Mouse (Mus musculus) heart, adult 2 months (tissue): ENCODE results near the gene Gm20388. TPM values are rescaled to one million over a fixed set of nuclear protein-coding genes. Genes with fewer than 3 reads are reported as not detected.

Experiments used
- DNase-seq, 2 experiments: peaks; one replicate each; pipeline ENCODE4 v3.0.0; 2021
- H3K27ac ChIP-seq: fragments of 200-600 bp; 2 replicates; pipeline ENCODE4 v1.8.1; 2022
- H3K27me3 ChIP-seq: fragments of 200-500 bp; 2 replicates; pipeline ENCODE4 v1.6.1; 2012; ENCODE audit warnings: mild to moderate bottlenecking, low read length, inconsistent platforms, mixed read lengths; ENCODE audit not compliant: control insufficient read depth, insufficient read depth
- H3K36me3 ChIP-seq: fragments of 200-500 bp; 2 replicates; pipeline ENCODE4 v1.6.1; 2012; ENCODE audit warnings: low read length, inconsistent platforms; ENCODE audit not compliant: control insufficient read depth, insufficient read depth
- H3K4me1 ChIP-seq: fragments of 200-500 bp; 2 replicates; pipeline ENCODE4 v1.6.1; 2011; ENCODE audit warnings: low read length; ENCODE audit not compliant: control insufficient read depth, insufficient read depth
- H3K4me3 ChIP-seq: fragments of 200-600 bp; 2 replicates; pipeline ENCODE4 v1.8.1; 2022
- H3K79me2 ChIP-seq: fragments of 200-500 bp; replicated peaks from 2 replicates; pipeline ENCODE4 v1.6.1; 2012; ENCODE audit warnings: mild to moderate bottlenecking, inconsistent platforms, low read length, moderate library complexity, mixed read lengths; ENCODE audit not compliant: control insufficient read depth, insufficient read depth
- H3K9ac ChIP-seq: fragments of 200-500 bp; 2 replicates; pipeline ENCODE4 v1.6.1; 2012; ENCODE audit warnings: low read depth, mild to moderate bottlenecking, control low read depth, inconsistent platforms, low read length, mixed read lengths
- CTCF ChIP-seq: fragments of 200-600 bp; IDR thresholded peaks from 2 replicates; pipeline ENCODE4 v1.8.1; 2022; ENCODE audit warnings: antibody characterized with exemption, mild to moderate bottlenecking, moderate library complexity
- EP300 ChIP-seq: fragments of 200-500 bp; IDR thresholded peaks from 2 replicates; pipeline ENCODE4 v1.6.1; 2011; ENCODE audit warnings: low read depth, low read length, control low read depth; ENCODE audit not compliant: insufficient read depth
- POLR2A ChIP-seq: fragments of 200-500 bp; IDR thresholded peaks from 2 replicates; pipeline ENCODE4 v1.6.1; 2011; ENCODE audit warnings: mild to moderate bottlenecking, low read depth, low read length, control low read depth; ENCODE audit not compliant: insufficient read depth
- WGBS: fragments of 180-500 bp; shearing (Covaris S2); methylation state at CpG from one replicate; pipeline ENCODE4 v1.1.7; 2018; 5-methylcytosine and 5-hydroxymethylcytosine counted together
- intact Hi-C: fragments of 180-260 bp; cut with DNase I; formaldehyde crosslinking; loops from one replicate; pipeline ENCODE4 v1.15.1; 2025
- polyA plus RNA-seq: library from polyadenylated mRNA; depleted of rRNA; stranded (reverse); fragments of >200 nt; gene quantifications from 2 replicates; pipeline ENCODE4 v1.2.3, GENCODE M21; 2012
- total RNA-seq, 2 experiments: library from RNA; stranded (reverse); gene quantifications; 2 replicates each; pipeline ENCODE4 v1.2.3; 2021

Gm20388 gene
- total and polyA plus RNA-seq, 3 experiments: 1.8 to 32.3 TPM; not detected in 1

- no peak overlapping the region for H3K9ac ChIP-seq
- WGBS: 65% methylated on average over 6 of the region's 6 CpGs
These were observed 116.3 kb downstream of the Gm20388 start for GRCm38 (mm10) chr8:120026991-120027390.

DNA sequence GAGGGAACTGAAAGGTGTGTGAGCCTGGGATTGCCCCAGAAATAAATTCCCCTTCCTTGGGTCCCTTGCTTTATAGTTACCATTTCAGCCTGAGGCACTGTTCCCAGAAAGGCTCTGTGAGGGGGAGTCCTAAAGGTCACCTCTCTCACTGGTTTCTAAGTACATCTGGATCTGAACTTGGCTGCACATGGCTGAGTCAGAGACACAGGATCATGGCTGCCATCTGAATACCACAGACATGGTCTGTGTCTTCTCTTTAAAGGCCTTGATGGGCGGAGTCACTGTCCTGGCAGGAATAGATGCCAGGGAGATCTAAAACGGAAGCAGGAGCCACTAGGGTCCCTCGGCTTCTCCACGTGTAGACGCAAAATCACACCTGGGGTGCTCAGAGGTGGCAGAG lies 119.8 kb downstream of the Gm20388 start:
- Histone ChIP-seq H3K27me3 (no peaks in the 10 kb centered on the region), H3K9ac (no peak overlapping the region), H3K4me3 (no peak overlapping the region), H3K36me3 (no peaks in the 10 kb centered on the region), H3K4me1 (peaks cover 2% of the 10 kb centered on the region; the same call in 1 of the 2 replicates), H3K27ac (no peak overlapping the region), H3K79me2 (no peaks in the 10 kb centered on the region)
- 71% methylated on average over 5 of the region's 5 CpGs for WGBS
- intact Hi-C loops: no loop called here
- TF ChIP-seq EP300 (no peak), CTCF (no peak), POLR2A (no peak)
- DNase-seq: no peak

More at GRCm38 (mm10) chr8:120026991-120027390, 116.3 kb downstream of the Gm20388 start:
- intact Hi-C loops: no loop called here
- Histone ChIP-seq H3K27ac (no peak overlapping the region), H3K79me2 (no peaks in the 10 kb centered on the region), H3K4me1 (no peaks in the 10 kb centered on the region), H3K27me3 (no peaks in the 10 kb centered on the region), H3K36me3 (no peaks in the 10 kb centered on the region), H3K4me3 (no peak overlapping the region)
- TF ChIP-seq EP300: no peak
- TF ChIP-seq CTCF: no peak
- TF ChIP-seq POLR2A: no peak
- no peak for DNase-seq

DNA sequence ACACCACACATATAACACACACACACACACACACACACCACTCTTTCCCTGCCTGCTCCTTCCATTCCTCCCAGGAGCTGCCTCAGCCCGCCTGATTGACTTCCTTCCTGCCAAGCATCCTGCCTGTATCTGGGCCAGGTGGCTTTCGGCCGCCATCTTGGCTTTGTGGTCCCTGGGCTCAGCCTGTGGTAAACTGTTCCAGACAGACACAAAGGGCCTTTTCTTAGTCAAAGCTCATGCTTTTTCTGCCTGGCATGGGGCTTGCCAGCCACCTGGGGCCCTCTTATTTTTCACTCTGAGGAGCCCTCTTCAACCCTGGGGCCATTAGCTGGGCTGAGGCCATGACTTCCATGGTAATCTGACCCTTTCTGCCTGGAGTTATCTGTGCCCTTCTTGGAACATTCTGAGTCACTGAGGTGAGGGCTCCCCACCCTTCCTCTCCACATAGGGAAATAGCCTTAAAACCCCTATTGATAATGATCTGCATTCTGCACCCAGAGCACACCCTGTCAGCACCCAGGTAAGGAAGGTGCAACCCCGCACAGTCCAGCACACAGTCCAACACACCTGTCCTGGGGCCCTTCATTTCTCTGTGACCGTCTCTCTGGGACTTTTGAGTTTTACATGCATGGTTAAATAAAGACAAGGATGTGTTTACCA lies 122.0 kb downstream of the Gm20388 start:
- Histone ChIP-seq H3K79me2 (no peaks in the 10 kb centered on the region), H3K4me3 (no peak overlapping the region), H3K4me1 (peaks cover 15% of the 10 kb centered on the region), H3K27me3 (no peaks in the 10 kb centered on the region), H3K27ac (no peak overlapping the region), H3K9ac (no peak overlapping the region), H3K36me3 (no peaks in the 10 kb centered on the region; the same call in 1 of the 2 replicates)
- intact Hi-C loops: no loop called here
- DNase-seq: no peak
- 87% methylated on average over 5 of the region's 5 CpGs for WGBS
- TF ChIP-seq CTCF: no peak
- no peak for TF ChIP-seq POLR2A
- no peak for TF ChIP-seq EP300

DNA sequence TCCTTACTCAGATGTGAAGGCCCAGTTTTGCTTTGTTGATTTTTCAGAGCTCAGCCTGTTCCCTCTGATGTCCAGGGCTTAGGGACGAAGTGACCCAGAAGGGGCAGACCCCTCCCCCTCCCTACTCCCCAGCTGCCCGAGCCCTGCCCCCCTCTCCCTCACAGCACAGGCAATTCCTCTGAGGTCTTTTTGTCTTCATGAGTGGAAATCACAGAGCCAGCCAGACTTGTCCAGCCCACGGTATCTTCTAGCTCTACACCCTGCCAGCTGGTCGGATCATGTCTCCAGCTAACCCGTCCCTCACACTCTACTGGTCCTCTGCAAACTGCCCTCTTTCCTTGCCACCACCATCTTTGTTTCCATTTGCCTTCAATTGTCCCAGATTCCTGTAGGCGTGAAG lies 123.8 kb downstream of the Gm20388 start:
- TF ChIP-seq POLR2A (no peak), CTCF (no peak), EP300 (no peak)
- WGBS: 65% methylated on average over 6 of the region's 6 CpGs
- DNase-seq: peak in 1 of 2 experiments; percentile 45

DNA sequence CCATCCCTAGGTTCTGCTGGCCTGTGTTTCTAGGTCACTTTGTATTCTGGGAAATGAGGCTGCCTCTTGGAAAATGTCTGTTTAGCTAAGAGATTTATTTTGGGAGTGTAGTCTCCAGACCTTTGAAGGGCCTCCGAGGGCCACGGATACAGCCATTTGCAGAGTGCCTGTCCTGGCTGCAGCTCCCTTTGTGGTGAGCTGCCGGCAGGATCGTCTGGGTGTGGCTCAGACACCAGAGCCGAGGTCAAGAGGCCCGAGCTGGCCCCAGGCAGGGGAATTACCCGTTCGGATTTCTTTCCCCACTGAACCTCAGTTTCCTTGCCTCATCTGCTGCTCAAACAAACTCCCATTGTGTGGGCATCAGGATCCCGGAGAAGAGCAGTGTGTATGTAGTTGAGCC lies 125.5 kb downstream of the Gm20388 start:
- WGBS: 18% methylated on average over 9 of the region's 9 CpGs
- Histone ChIP-seq H3K36me3 (no peaks in the 10 kb centered on the region; the same call in 1 of the 2 replicates), H3K27ac (peak overlapping the region; percentile 65), H3K27me3 (no peaks in the 10 kb centered on the region), H3K79me2 (no peaks in the 10 kb centered on the region), H3K4me1 (peaks cover 20% of the 10 kb centered on the region), H3K9ac (no peak overlapping the region), H3K4me3 (no peak overlapping the region)
- intact Hi-C loops: loop anchor here (5.0 kb wide), 1 partner anchor 34 kb away; no protein-coding TSS in a partner anchor
- TF ChIP-seq CTCF: no peak
- no peak for TF ChIP-seq EP300
- no peak for TF ChIP-seq POLR2A
- peak; percentile 57 to 65 for DNase-seq

More for the DNA sequence above, 123.8 kb downstream of the Gm20388 start:
- Histone ChIP-seq H3K36me3 (no peaks in the 10 kb centered on the region; the same call in 1 of the 2 replicates), H3K27me3 (no peaks in the 10 kb centered on the region), H3K9ac (no peak overlapping the region), H3K4me1 (peaks cover 17% of the 10 kb centered on the region), H3K27ac (peak overlapping the region; percentile 43), H3K4me3 (no peak overlapping the region), H3K79me2 (no peaks in the 10 kb centered on the region)
- intact Hi-C loops: no loop called here

DNA sequence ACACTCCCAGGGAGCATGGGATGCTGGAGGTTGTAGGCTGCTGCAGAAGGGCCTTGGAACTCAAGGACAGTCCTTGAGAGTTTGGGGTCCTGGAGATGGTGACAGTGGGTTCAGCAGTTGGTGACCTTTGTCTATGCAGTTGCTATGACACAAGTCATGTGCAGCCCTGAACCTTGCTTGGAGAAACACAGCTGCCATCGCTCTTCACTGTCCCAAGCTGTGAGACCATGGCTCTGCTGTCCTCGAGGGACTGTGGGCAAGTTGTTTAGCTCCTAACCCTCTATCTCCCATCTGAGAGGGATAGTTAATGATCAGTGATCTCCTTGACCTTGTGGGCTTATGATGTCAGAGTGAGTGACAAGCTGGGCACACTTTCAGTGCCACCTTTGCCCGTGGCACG lies 125.9 kb downstream of the Gm20388 start:
- DNase-seq: no peak
- Histone ChIP-seq H3K9ac (no peak overlapping the region), H3K36me3 (no peaks in the 10 kb centered on the region; the same call in 1 of the 2 replicates), H3K27ac (peak overlapping the region; percentile 65), H3K4me3 (no peak overlapping the region), H3K27me3 (no peaks in the 10 kb centered on the region), H3K4me1 (peaks cover 20% of the 10 kb centered on the region), H3K79me2 (no peaks in the 10 kb centered on the region)
- TF ChIP-seq CTCF: no peak
- TF ChIP-seq EP300: no peak
- TF ChIP-seq POLR2A: no peak
- intact Hi-C loops: loop anchor here (5.0 kb wide), 1 partner anchor 34 kb away; no protein-coding TSS in a partner anchor
- 78% methylated on average over 4 of the region's 4 CpGs for WGBS
